Mouse (Mus musculus) frontal cortex, postnatal 10 days (tissue): ENCODE results near the gene Slc35f2.

Source experiments
- DNase-seq, 2 experiments: peaks; one replicate each; pipeline ENCODE4 v3.0.0; 2022; ENCODE audit warnings: low spot score in 2 of 2, mixed read lengths in 1 of 2

The Slc35f2 gene

GRCm38 (mm10) chr9:53771344-53772021 lies at the start of gene Slc35f2:
TSS of gene Slc35f2 (plus strand) at chr9:53771538.
- peak; percentile 12 to 21 for DNase-seq

- DNase-seq, result no peak
These were observed 30.4 kb upstream of the Slc35f2 start for GRCm38 (mm10) chr9:53740829-53741404.

GRCm38 (mm10) chr9:53750411-53750810 lies 20.9 kb upstream of the Slc35f2 start:
- no peak for DNase-seq

- no peak for DNase-seq
These were observed 20.4 kb upstream of the Slc35f2 start for GRCm38 (mm10) chr9:53750899-53751298.

GRCm38 (mm10) chr9:53754801-53755200 lies 16.5 kb upstream of the Slc35f2 start:
- no peak for DNase-seq

GRCm38 (mm10) chr9:53758142-53758541 lies 13.2 kb upstream of the Slc35f2 start:
- no peak for DNase-seq

GRCm38 (mm10) chr9:53764697-53765096 lies 6.6 kb upstream of the Slc35f2 start:
- no peak for DNase-seq

GRCm38 (mm10) chr9:53768486-53768885 lies 2.9 kb upstream of the Slc35f2 start:
- DNase-seq, result no peak

- no peak for DNase-seq
These were observed 481 bp upstream of the Slc35f2 start for GRCm38 (mm10) chr9:53770771-53771343.

- peak in 1 of 2 experiments; percentile 10 for DNase-seq
These were observed 803 bp downstream of the Slc35f2 start for GRCm38 (mm10) chr9:53772121-53772561.

GRCm38 (mm10) chr9:53775511-53775910 lies 4.2 kb downstream of the Slc35f2 start:
- no peak for DNase-seq

GRCm38 (mm10) chr9:53786561-53787407 lies 15.4 kb downstream of the Slc35f2 start:
- DNase-seq, result no peak

GRCm38 (mm10) chr9:53793830-53794330 lies 22.5 kb downstream of the Slc35f2 start:
- no peak for DNase-seq

- DNase-seq, result no peak
These were observed 23.2 kb downstream of the Slc35f2 start for GRCm38 (mm10) chr9:53794490-53794889.

GRCm38 (mm10) chr9:53795351-53795750 lies 24.0 kb downstream of the Slc35f2 start:
- no peak for DNase-seq

- DNase-seq, result no peak
These were observed 25.0 kb downstream of the Slc35f2 start for GRCm38 (mm10) chr9:53796386-53796785.

- no peak for DNase-seq
These were observed 25.8 kb downstream of the Slc35f2 start for GRCm38 (mm10) chr9:53797141-53797540.

- no peak for DNase-seq
These were observed 31.6 kb downstream of the Slc35f2 start for GRCm38 (mm10) chr9:53802921-53803320.

- no peak for DNase-seq
These were observed 35.3 kb downstream of the Slc35f2 start for GRCm38 (mm10) chr9:53806496-53807086.

GRCm38 (mm10) chr9:53813418-53813817 lies 42.1 kb downstream of the Slc35f2 start:
- no peak for DNase-seq

GRCm38 (mm10) chr9:53818760-53819159 lies 47.4 kb downstream of the Slc35f2 start:
- peak in 1 of 2 experiments; percentile 41 for DNase-seq

- DNase-seq, result no peak
These were observed 54.0 kb downstream of the Slc35f2 start for GRCm38 (mm10) chr9:53825318-53825717.
